ENCODE assay signal across 26 mouse cellular contexts in the genomic region with DNA sequence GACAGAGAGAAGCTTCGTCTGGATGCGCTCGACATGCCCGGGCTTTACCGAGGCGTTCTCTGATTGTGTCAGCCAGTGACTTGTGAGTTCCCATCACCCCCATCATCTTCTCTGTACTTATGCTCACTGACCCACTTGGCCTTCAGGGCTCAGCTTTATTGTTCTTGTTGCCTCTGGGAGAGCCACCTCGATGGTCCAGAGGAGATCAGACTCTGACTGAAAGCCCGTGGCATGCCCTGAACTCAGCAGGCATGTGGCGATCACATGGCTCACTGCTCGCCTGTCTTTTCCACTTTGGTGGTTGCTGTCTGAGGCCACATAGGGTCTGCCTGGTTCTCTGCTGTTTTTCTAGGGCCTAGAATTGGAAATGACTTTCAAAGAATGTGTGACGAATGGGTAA.
A peak's percentile ranks its signal among the peaks of the same experiment; 100 is the strongest.
DNase-seq lines count a peak whose midpoint lies in the region; ATAC-seq and TF ChIP-seq lines count a peak whose summit lies in the region.
"Had no signal": no experiment of that assay in that cellular context is flagged by ENCODE, and none has a peak within 500 bp of the region (broad histone marks: within the 10 kb centered on the region; RNA-seq: fewer than 3 reads in every experiment).

No protein-coding gene starts in this region.

- WGBS in midbrain, embryonic 14.5 days = 62% methylated on average over 11 of the region's 11 CpGs
- WGBS in midbrain, embryonic 16.5 days = 52% methylated on average over 11 of the region's 11 CpGs
- 78% methylated on average over 11 of the region's 11 CpGs for WGBS in embryonic facial prominence, embryonic 10.5 days
- whole genome bisulfite sequencing in lung, adult 2 months = 82% methylated on average over 11 of the region's 11 CpGs

- ATAC-seq in midbrain, embryonic 14.5 days (ENCODE audit: low FRiP score, low TSS enrichment) = no peak
- no peak for ATAC-seq in midbrain, embryonic 16.5 days
- ATAC-seq: forebrain, embryonic 16.5 days had no signal

- no peak for TF ChIP-seq POLR2A in lung, adult 2 months (IDR thresholded peaks at IDR 0.05; ENCODE audit: borderline replicate concordance, extremely low read depth, low read depth, low read length)

- H3K9me3 ChIP-seq in midbrain, embryonic 14.5 days (ENCODE audit: control insufficient read depth, low read length) = no peaks in the 10 kb centered on the region
- no peaks in the 10 kb centered on the region for H3K9me3 ChIP-seq in midbrain, embryonic 16.5 days (replicated peaks; ENCODE audit: control insufficient read depth, low read length, poor library complexity, severe bottlenecking)
- H3K9me3 ChIP-seq in embryonic facial prominence, embryonic 10.5 days = no peaks in the 10 kb centered on the region
- H3K9me3 ChIP-seq: embryonic facial prominence, embryonic 15.5 days; G1E; limb, embryonic 10.5 days; liver, embryonic 15.5 days had no signal

- H3K36me3 ChIP-seq in midbrain, embryonic 14.5 days (ENCODE audit: control insufficient read depth, insufficient read depth, low read length) = no peaks in the 10 kb centered on the region
- no peaks in the 10 kb centered on the region for H3K36me3 ChIP-seq in midbrain, embryonic 16.5 days (ENCODE audit: control insufficient read depth, insufficient read depth, low read length)
- H3K36me3 ChIP-seq in embryonic facial prominence, embryonic 10.5 days (replicated peaks) = no peaks in the 10 kb centered on the region
- H3K36me3 ChIP-seq: embryonic facial prominence, embryonic 15.5 days; G1E; limb, embryonic 10.5 days; liver, embryonic 15.5 days had no signal

- no peaks in the 10 kb centered on the region for H3K4me1 ChIP-seq in midbrain, embryonic 14.5 days (ENCODE audit: control insufficient read depth, insufficient read depth, low read length)
- peaks cover 3% of the 10 kb centered on the region for H3K4me1 ChIP-seq in midbrain, embryonic 16.5 days (ENCODE audit: control insufficient read depth, insufficient read depth, low read length)
- no peaks in the 10 kb centered on the region for H3K4me1 ChIP-seq in embryonic facial prominence, embryonic 10.5 days
- H3K4me1 ChIP-seq in lung, adult 2 months (ENCODE audit: control insufficient read depth, insufficient read depth, low read length) = no peaks in the 10 kb centered on the region
- H3K4me1 ChIP-seq: limb, embryonic 10.5 days had no signal

- peak; percentile 53 for DNase-seq in heart, adult 11 months
- DNase-seq in heart, adult 18-20 months = no peak
- peak; percentile 8 for DNase-seq in midbrain, embryonic 14.5 days
- peak; percentile 17 for DNase-seq in embryonic facial prominence, embryonic 10.5 days (ENCODE audit: low spot score)
- DNase-seq in lung, adult 2 months = no peak
- no peak for DNase-seq in kidney, adult 18-20 months
- DNase-seq: adrenal gland, adult 2 months; B cell, adult 2 months; cerebellum, adult 2 months; gastrocnemius, postnatal 25 days; heart, postnatal 36 days; kidney, adult 11 months; layer of hippocampus, adult 9-11 months; liver; lung, postnatal 4 days; right cerebral cortex, postnatal 25 days; spleen, adult 18-20 months had no signal

- no peak overlapping the region for H3K4me3 ChIP-seq in midbrain, embryonic 14.5 days (replicated peaks; ENCODE audit: low read depth, low read length)
- H3K4me3 ChIP-seq in midbrain, embryonic 16.5 days (ENCODE audit: low read depth, low read length) = no peak overlapping the region
- no peak overlapping the region for H3K4me3 ChIP-seq in embryonic facial prominence, embryonic 10.5 days
- H3K4me3 ChIP-seq in lung, adult 2 months (replicated peaks; ENCODE audit: extremely low read depth, low read depth, low read length) = no peak overlapping the region
- H3K4me3 ChIP-seq: embryonic facial prominence, embryonic 15.5 days; left cerebral cortex, adult 2 months; limb, embryonic 10.5 days; liver, embryonic 15.5 days had no signal

- no peaks in the 10 kb centered on the region for H3K27me3 ChIP-seq in midbrain, embryonic 14.5 days (ENCODE audit: control insufficient read depth, insufficient read depth, low read length)
- no peaks in the 10 kb centered on the region for H3K27me3 ChIP-seq in midbrain, embryonic 16.5 days (ENCODE audit: control insufficient read depth, insufficient read depth, low read depth, low read length)
- H3K27me3 ChIP-seq in embryonic facial prominence, embryonic 10.5 days (replicated peaks; ENCODE audit: low read depth, poor library complexity, severe bottlenecking) = no peaks in the 10 kb centered on the region
- H3K27me3 ChIP-seq: CH12.LX; embryonic facial prominence, embryonic 15.5 days; liver, embryonic 15.5 days had no signal

- no peak overlapping the region for H3K4me2 ChIP-seq in midbrain, embryonic 14.5 days (ENCODE audit: low read length)
- no peak overlapping the region for H3K4me2 ChIP-seq in midbrain, embryonic 16.5 days (ENCODE audit: low read length)
- H3K4me2 ChIP-seq: embryonic facial prominence, embryonic 15.5 days; liver, embryonic 15.5 days had no signal

- H3K27ac ChIP-seq in midbrain, embryonic 14.5 days (replicated peaks; ENCODE audit: low read depth, low read length) = no peak overlapping the region
- H3K27ac ChIP-seq in midbrain, embryonic 16.5 days (ENCODE audit: low read length) = no peak overlapping the region
- H3K27ac ChIP-seq in embryonic facial prominence, embryonic 10.5 days (replicated peaks) = no peak overlapping the region
- H3K27ac ChIP-seq: embryonic facial prominence, embryonic 15.5 days; kidney, postnatal 0 days; left cerebral cortex, adult 2 months; limb, embryonic 10.5 days; liver, embryonic 15.5 days had no signal

- no peak for TF ChIP-seq CTCF in lung, adult 2 months (IDR thresholded peaks at IDR 0.05; ENCODE audit: insufficient read depth, low read length)

- H3K9ac ChIP-seq in midbrain, embryonic 14.5 days (replicated peaks; ENCODE audit: low read length) = no peak overlapping the region
- no peak overlapping the region for H3K9ac ChIP-seq in midbrain, embryonic 16.5 days (ENCODE audit: low read depth, low read length)
- H3K9ac ChIP-seq: embryonic facial prominence, embryonic 15.5 days; liver, embryonic 15.5 days had no signal

Comparison
In these comparisons a context has a peak if more than half of its experiments do, and no peak if none do; other contexts are left out.
1. DNase-seq: peak in heart, adult 11 months (single experiment), midbrain, embryonic 14.5 days (single experiment) and embryonic facial prominence, embryonic 10.5 days (single experiment); none in heart, adult 18-20 months (0 of 2), lung, adult 2 months (single experiment) and kidney, adult 18-20 months (single experiment).